Mouse (Mus musculus): ENCODE results near the gene Mrpl1. TPM values are rescaled to one million over a fixed set of nuclear protein-coding genes. Genes with fewer than 3 reads are reported as not detected.

Gene Mrpl1
- polyA plus RNA-seq, 1 experiment, result 7.5 TPM

GRCm38 (mm10) chr5:96162399-96163331 is 46.6 kb upstream of the Mrpl1 start:
- peak overlapping the region; percentile 75 for H3K4me3 ChIP-seq
- H3K79me2 ChIP-seq (ENCODE audit: control insufficient read depth, insufficient read depth), result peaks cover 38% of the 10 kb centered on the region
- no peaks in the 10 kb centered on the region for H3K36me3 ChIP-seq (ENCODE audit: control insufficient read depth, insufficient read depth)
- TF ChIP-seq E2F4 (IDR thresholded peaks at IDR 0.05; ENCODE audit: insufficient read depth) (peak; percentile 59), MAX (IDR thresholded peaks at IDR 0.05; ENCODE audit: low read depth) (no peak), MYOG (IDR thresholded peaks at IDR 0.05; ENCODE audit: control insufficient read depth in 1 of 3, insufficient read depth in 1 of 3, insufficient read length in 2 of 3, low read depth in 2 of 3) (no peak), MYOD1 (IDR thresholded peaks at IDR 0.05; ENCODE audit: control insufficient read depth in 1 of 3, insufficient read length in 2 of 3, low read depth in 2 of 3) (peak in 1 of 3 experiments; percentile 30), USF1 (IDR thresholded peaks at IDR 0.05; ENCODE audit: low read depth) (no peak), TCF12 (IDR thresholded peaks at IDR 0.05; ENCODE audit: insufficient read depth, poor library complexity, severe bottlenecking) (no peak), TCF3 (IDR thresholded peaks at IDR 0.05; ENCODE audit: insufficient read length, low read depth) (no peak), SRF (IDR thresholded peaks at IDR 0.05; ENCODE audit: control insufficient read depth, insufficient read length, low read depth) (no peak), POLR2AphosphoS2 (IDR thresholded peaks at IDR 0.05; ENCODE audit: insufficient read length, low read depth) (no peak), CEBPB (IDR thresholded peaks at IDR 0.05; ENCODE audit: insufficient read depth, poor library complexity, severe bottlenecking) (no peak), POLR2A (IDR thresholded peaks at IDR 0.05; ENCODE audit: insufficient read length, low read depth) (peak; percentile 58), REST (IDR thresholded peaks at IDR 0.05; ENCODE audit: insufficient read depth, insufficient read length) (no peak)
- peak overlapping the region; percentile 100 for H3ac ChIP-seq (ENCODE audit: control insufficient read depth, insufficient read length)
- H3K27me3 ChIP-seq (ENCODE audit: control insufficient read depth, insufficient read depth, insufficient read length), result no peaks in the 10 kb centered on the region
- peak overlapping the region; percentile 95 for H3K4me2 ChIP-seq (ENCODE audit: low read depth)

DNA sequence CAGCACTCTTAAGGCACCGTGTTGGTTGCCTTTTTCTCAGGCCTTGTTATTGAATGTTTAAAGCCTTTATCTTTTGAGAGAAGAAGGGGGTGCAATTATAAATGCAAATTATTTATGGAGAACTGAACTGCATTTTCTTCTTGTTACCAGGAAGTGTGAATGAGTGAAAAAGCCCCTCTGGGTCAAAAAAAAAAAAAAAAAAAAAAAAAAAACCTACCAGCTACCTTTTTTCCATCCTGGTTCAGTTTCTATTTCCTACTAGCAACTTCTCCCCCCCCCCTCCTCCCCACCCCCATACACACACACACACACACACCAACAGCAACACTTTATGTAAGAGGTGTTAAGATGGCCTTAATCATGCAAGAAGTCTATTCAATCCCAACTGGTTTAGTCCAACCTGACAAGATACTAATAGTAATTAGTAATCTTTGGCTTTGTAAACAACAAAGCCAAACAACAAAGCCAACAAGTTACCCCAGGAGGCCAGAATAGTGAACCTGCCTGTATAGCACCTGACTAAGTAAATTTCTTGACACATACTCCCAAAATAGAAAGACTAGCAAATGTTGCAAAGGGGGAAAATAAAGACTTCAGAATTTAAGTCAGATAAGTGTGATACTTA is 45.8 kb upstream of the Mrpl1 start:
- TF ChIP-seq REST (IDR thresholded peaks at IDR 0.05; ENCODE audit: insufficient read depth, insufficient read length) (no peak), CEBPB (IDR thresholded peaks at IDR 0.05; ENCODE audit: insufficient read depth, poor library complexity, severe bottlenecking) (no peak), E2F4 (IDR thresholded peaks at IDR 0.05; ENCODE audit: insufficient read depth) (no peak), TCF12 (IDR thresholded peaks at IDR 0.05; ENCODE audit: insufficient read depth, poor library complexity, severe bottlenecking) (no peak), TCF3 (IDR thresholded peaks at IDR 0.05; ENCODE audit: insufficient read length, low read depth) (no peak), MYOG (IDR thresholded peaks at IDR 0.05; ENCODE audit: control insufficient read depth in 1 of 3, insufficient read depth in 1 of 3, insufficient read length in 2 of 3, low read depth in 2 of 3) (no peak), POLR2AphosphoS2 (IDR thresholded peaks at IDR 0.05; ENCODE audit: insufficient read length, low read depth) (no peak), MYOD1 (IDR thresholded peaks at IDR 0.05; ENCODE audit: control insufficient read depth in 1 of 3, insufficient read length in 2 of 3, low read depth in 2 of 3) (no peak), POLR2A (IDR thresholded peaks at IDR 0.05; ENCODE audit: insufficient read length, low read depth) (no peak)
- no peaks in the 10 kb centered on the region for H3K36me3 ChIP-seq (ENCODE audit: control insufficient read depth, insufficient read depth)
- H3ac ChIP-seq (ENCODE audit: control insufficient read depth, insufficient read length), result no peak overlapping the region
- peaks cover 30% of the 10 kb centered on the region for H3K79me2 ChIP-seq (ENCODE audit: control insufficient read depth, insufficient read depth)
- H3K27me3 ChIP-seq (ENCODE audit: control insufficient read depth, insufficient read depth, insufficient read length), result no peaks in the 10 kb centered on the region
- peak overlapping the region; percentile 95 for H3K4me2 ChIP-seq (ENCODE audit: low read depth)
- peak overlapping the region; percentile 75 for H3K4me3 ChIP-seq

- H3K27me3 ChIP-seq (ENCODE audit: control insufficient read depth, insufficient read depth, insufficient read length), result no peaks in the 10 kb centered on the region
- H3K36me3 ChIP-seq (ENCODE audit: control insufficient read depth, insufficient read depth), result no peaks in the 10 kb centered on the region
- H3ac ChIP-seq (ENCODE audit: control insufficient read depth, insufficient read length), result peak within 1 kb of the TSS; percentile 100
- H3K4me2 ChIP-seq (ENCODE audit: low read depth), result peak within 1 kb of the TSS; percentile 95
- H3K79me2 ChIP-seq (ENCODE audit: control insufficient read depth, insufficient read depth), result peaks cover 25% of the 10 kb centered on the region
- peak within 1 kb of the TSS; percentile 75 for H3K4me3 ChIP-seq
- no peak for TF ChIP-seq REST (IDR thresholded peaks at IDR 0.05; ENCODE audit: insufficient read depth, insufficient read length)
- no peak for TF ChIP-seq USF1 (IDR thresholded peaks at IDR 0.05; ENCODE audit: low read depth)
- no peak for TF ChIP-seq E2F4 (IDR thresholded peaks at IDR 0.05; ENCODE audit: insufficient read depth)
- no peak for TF ChIP-seq SRF (IDR thresholded peaks at IDR 0.05; ENCODE audit: control insufficient read depth, insufficient read length, low read depth)
- TF ChIP-seq MYOG (IDR thresholded peaks at IDR 0.05; ENCODE audit: control insufficient read depth in 1 of 3, insufficient read depth in 1 of 3, insufficient read length in 2 of 3, low read depth in 2 of 3), result peak in 2 of 3 experiments; percentile 18 to 94
- TF ChIP-seq CEBPB (IDR thresholded peaks at IDR 0.05; ENCODE audit: insufficient read depth, poor library complexity, severe bottlenecking), result no peak
- peak; percentile 68 for TF ChIP-seq POLR2AphosphoS2 (IDR thresholded peaks at IDR 0.05; ENCODE audit: insufficient read length, low read depth)
- no peak for TF ChIP-seq TCF3 (IDR thresholded peaks at IDR 0.05; ENCODE audit: insufficient read length, low read depth)
- TF ChIP-seq POLR2A (IDR thresholded peaks at IDR 0.05; ENCODE audit: insufficient read length, low read depth), result peak; percentile 72
- TF ChIP-seq TCF12 (IDR thresholded peaks at IDR 0.05; ENCODE audit: insufficient read depth, poor library complexity, severe bottlenecking), result peak; percentile 56
- peak; percentile 40 to 92 (median 67) for TF ChIP-seq MYOD1 (IDR thresholded peaks at IDR 0.05; ENCODE audit: control insufficient read depth in 1 of 3, insufficient read length in 2 of 3, low read depth in 2 of 3)
- no peak for TF ChIP-seq MAX (IDR thresholded peaks at IDR 0.05; ENCODE audit: low read depth)
Observed at GRCm38 (mm10) chr5:96164021-96164411, 45.3 kb upstream of the Mrpl1 start, which contains the start of gene Cnot6l. Cnot6l (minus strand) TSS chr5:96164171.

- Histone ChIP-seq H3K79me2 (ENCODE audit: control insufficient read depth, insufficient read depth) (no peaks in the 10 kb centered on the region), H3K27me3 (ENCODE audit: control insufficient read depth, insufficient read depth, insufficient read length) (no peaks in the 10 kb centered on the region), H3K36me3 (ENCODE audit: control insufficient read depth, insufficient read depth) (no peaks in the 10 kb centered on the region)
Observed at GRCm38 (mm10) chr5:96166761-96167160, 42.5 kb upstream of the Mrpl1 start.

More at GRCm38 (mm10) chr5:96166761-96167160, 42.5 kb upstream of the Mrpl1 start:
- H3K4me3 ChIP-seq, result no peak overlapping the region
- no peak for TF ChIP-seq REST (IDR thresholded peaks at IDR 0.05; ENCODE audit: insufficient read depth, insufficient read length)
- TF ChIP-seq CEBPB (IDR thresholded peaks at IDR 0.05; ENCODE audit: insufficient read depth, poor library complexity, severe bottlenecking), result no peak
- TF ChIP-seq USF1 (IDR thresholded peaks at IDR 0.05; ENCODE audit: low read depth), result no peak
- no peak for TF ChIP-seq TCF12 (IDR thresholded peaks at IDR 0.05; ENCODE audit: insufficient read depth, poor library complexity, severe bottlenecking)
- TF ChIP-seq MYOD1 (IDR thresholded peaks at IDR 0.05; ENCODE audit: control insufficient read depth in 1 of 3, insufficient read length in 2 of 3, low read depth in 2 of 3), result no peak
- TF ChIP-seq POLR2A (IDR thresholded peaks at IDR 0.05; ENCODE audit: insufficient read length, low read depth), result no peak
- TF ChIP-seq TCF3 (IDR thresholded peaks at IDR 0.05; ENCODE audit: insufficient read length, low read depth), result no peak
- H3ac ChIP-seq (ENCODE audit: control insufficient read depth, insufficient read length), result no peak overlapping the region
- no peak overlapping the region for H3K4me2 ChIP-seq (ENCODE audit: low read depth)

Data from myocyte (in vitro differentiated cells).